Mouse (Mus musculus): ENCODE data around the gene Tubgcp2. TPM values are rescaled to one million over a fixed set of nuclear protein-coding genes. Genes with fewer than 3 reads are reported as not detected.

The Tubgcp2 gene
- polyA plus RNA-seq, 1 experiment from 2014 or later: 55.3 TPM

GRCm38 (mm10) chr7:139961141-139961540, 75.3 kb downstream of the Tubgcp2 start:
- H3K4me2 ChIP-seq (replicated peaks): no peak overlapping the region
- H3K36me3 ChIP-seq: no peaks in the 10 kb centered on the region
- H3K27me3 ChIP-seq: peaks cover 2% of the 10 kb centered on the region; the same call in 1 of the 2 replicates
- WGBS: 80% methylated on average over 10 of the region's 10 CpGs
- H3K4me1 ChIP-seq: no peaks in the 10 kb centered on the region
- H3K4me3 ChIP-seq (replicated peaks): no peak overlapping the region
- H3K27ac ChIP-seq (replicated peaks): no peak overlapping the region
- H3K9ac ChIP-seq: no peak overlapping the region
- no peak for ATAC-seq (ENCODE audit: insufficient number of reproducible peaks, low FRiP score, low TSS enrichment, low read depth)
- no peaks in the 10 kb centered on the region for H3K9me3 ChIP-seq (replicated peaks)

- Histone ChIP-seq H3K27me3 (peaks cover 2% of the 10 kb centered on the region; the same call in 1 of the 2 replicates), H3K36me3 (no peaks in the 10 kb centered on the region), H3K9ac (no peak overlapping the region), H3K4me3 (replicated peaks) (no peak overlapping the region), H3K27ac (replicated peaks) (no peak overlapping the region), H3K9me3 (replicated peaks) (no peaks in the 10 kb centered on the region), H3K4me2 (replicated peaks) (no peak overlapping the region), H3K4me1 (no peaks in the 10 kb centered on the region)
- no peak for ATAC-seq (ENCODE audit: insufficient number of reproducible peaks, low FRiP score, low TSS enrichment, low read depth)
- WGBS: 43% methylated on average over 11 of the region's 11 CpGs
Observed at GRCm38 (mm10) chr7:139957958-139958357, 78.5 kb downstream of the Tubgcp2 start.

- Histone ChIP-seq H3K36me3 (no peaks in the 10 kb centered on the region), H3K4me1 (no peaks in the 10 kb centered on the region), H3K27me3 (peaks cover 2% of the 10 kb centered on the region; the same call in 1 of the 2 replicates), H3K4me2 (replicated peaks) (no peak overlapping the region), H3K4me3 (replicated peaks) (no peak overlapping the region), H3K9me3 (replicated peaks) (no peaks in the 10 kb centered on the region), H3K9ac (no peak overlapping the region), H3K27ac (replicated peaks) (no peak overlapping the region)
- no peak for ATAC-seq (ENCODE audit: insufficient number of reproducible peaks, low FRiP score, low TSS enrichment, low read depth)
- WGBS: 56% methylated on average over 11 of the region's 11 CpGs
Observed at GRCm38 (mm10) chr7:139957437-139957836, 79.0 kb downstream of the Tubgcp2 start.

- 77% methylated on average over 3 of the region's 3 CpGs for WGBS
- Histone ChIP-seq H3K9me3 (replicated peaks) (no peaks in the 10 kb centered on the region), H3K36me3 (no peaks in the 10 kb centered on the region)
Observed at GRCm38 (mm10) chr7:139956658-139957057, 79.8 kb downstream of the Tubgcp2 start.

GRCm38 (mm10) chr7:139955505-139955904, 81.0 kb downstream of the Tubgcp2 start:
- H3K4me3 ChIP-seq (replicated peaks): no peak overlapping the region
- no peaks in the 10 kb centered on the region for H3K4me1 ChIP-seq
- no peak overlapping the region for H3K9ac ChIP-seq
- H3K36me3 ChIP-seq: no peaks in the 10 kb centered on the region
- peaks cover 2% of the 10 kb centered on the region; the same call in 1 of the 2 replicates for H3K27me3 ChIP-seq
- no peak overlapping the region for H3K27ac ChIP-seq (replicated peaks)
- no peak for ATAC-seq (ENCODE audit: insufficient number of reproducible peaks, low FRiP score, low TSS enrichment, low read depth)
- no peaks in the 10 kb centered on the region for H3K9me3 ChIP-seq (replicated peaks)
- WGBS: 74% methylated on average over 4 of the region's 4 CpGs
- no peak overlapping the region for H3K4me2 ChIP-seq (replicated peaks)

More at GRCm38 (mm10) chr7:139956658-139957057, 79.8 kb downstream of the Tubgcp2 start:
- peaks cover 2% of the 10 kb centered on the region; the same call in 1 of the 2 replicates for H3K27me3 ChIP-seq
- no peak overlapping the region for H3K9ac ChIP-seq
- no peak for ATAC-seq (ENCODE audit: insufficient number of reproducible peaks, low FRiP score, low TSS enrichment, low read depth)
- no peak overlapping the region for H3K4me3 ChIP-seq (replicated peaks)
- H3K27ac ChIP-seq (replicated peaks): no peak overlapping the region
- H3K4me1 ChIP-seq: no peaks in the 10 kb centered on the region
- H3K4me2 ChIP-seq (replicated peaks): no peak overlapping the region

GRCm38 (mm10) chr7:139951991-139952633, 84.4 kb downstream of the Tubgcp2 start:
- no peak overlapping the region for H3K4me3 ChIP-seq (replicated peaks)
- H3K4me1 ChIP-seq: no peaks in the 10 kb centered on the region
- 67% methylated on average over 6 of the region's 6 CpGs for WGBS
- H3K27me3 ChIP-seq: peaks cover 8% of the 10 kb centered on the region; the same call in 1 of the 2 replicates
- H3K9me3 ChIP-seq (replicated peaks): no peaks in the 10 kb centered on the region
- ATAC-seq (ENCODE audit: insufficient number of reproducible peaks, low FRiP score, low TSS enrichment, low read depth): no peak
- no peaks in the 10 kb centered on the region for H3K36me3 ChIP-seq
- H3K9ac ChIP-seq: no peak overlapping the region
- H3K27ac ChIP-seq (replicated peaks): no peak overlapping the region
- H3K4me2 ChIP-seq (replicated peaks): no peak overlapping the region

- Histone ChIP-seq H3K27me3 (peaks cover 14% of the 10 kb centered on the region), H3K9me3 (replicated peaks) (no peaks in the 10 kb centered on the region), H3K4me2 (replicated peaks) (peak overlapping the region; percentile 87), H3K36me3 (no peaks in the 10 kb centered on the region), H3K4me1 (no peaks in the 10 kb centered on the region), H3K4me3 (replicated peaks) (peak overlapping the region; percentile 64), H3K9ac (peak overlapping the region; percentile 53), H3K27ac (replicated peaks) (peak overlapping the region; percentile 71; the same call in 1 of the 2 replicates)
- 4% methylated on average over 16 of the region's 16 CpGs for WGBS
- ATAC-seq (ENCODE audit: insufficient number of reproducible peaks, low FRiP score, low TSS enrichment, low read depth): no peak
Observed at GRCm38 (mm10) chr7:139951079-139951478, 85.4 kb downstream of the Tubgcp2 start.

GRCm38 (mm10) chr7:139950283-139950971, 86.0 kb downstream of the Tubgcp2 start:
- under 1% methylated on average over 33 of the region's 33 CpGs for WGBS
- Histone ChIP-seq H3K27ac (replicated peaks) (peak overlapping the region; percentile 71), H3K27me3 (peaks cover 20% of the 10 kb centered on the region)

GRCm38 (mm10) chr7:139949893-139950282, 86.6 kb downstream of the Tubgcp2 start:
- H3K36me3 ChIP-seq: no peaks in the 10 kb centered on the region
- H3K9ac ChIP-seq: peak overlapping the region; percentile 53
- H3K4me1 ChIP-seq: no peaks in the 10 kb centered on the region
- H3K27me3 ChIP-seq: peaks cover 26% of the 10 kb centered on the region
- H3K4me3 ChIP-seq (replicated peaks): peak overlapping the region; percentile 64
- peak overlapping the region; percentile 71; the same call in 1 of the 2 replicates for H3K27ac ChIP-seq (replicated peaks)
- WGBS: under 1% methylated on average over 15 of the region's 15 CpGs
- 0 out of 2 replicates have a peak, but pooled peaks have one; percentile 63 for ATAC-seq (ENCODE audit: insufficient number of reproducible peaks, low FRiP score, low TSS enrichment, low read depth)
- peak overlapping the region; percentile 87 for H3K4me2 ChIP-seq (replicated peaks)
- no peaks in the 10 kb centered on the region for H3K9me3 ChIP-seq (replicated peaks)

More at GRCm38 (mm10) chr7:139950283-139950971, 86.0 kb downstream of the Tubgcp2 start:
- peak; percentile 76 for ATAC-seq (ENCODE audit: insufficient number of reproducible peaks, low FRiP score, low TSS enrichment, low read depth)
- H3K4me2 ChIP-seq (replicated peaks): peak overlapping the region; percentile 87
- H3K4me1 ChIP-seq: no peaks in the 10 kb centered on the region
- peak overlapping the region; percentile 64 for H3K4me3 ChIP-seq (replicated peaks)
- H3K9ac ChIP-seq: peak overlapping the region; percentile 53
- H3K36me3 ChIP-seq: no peaks in the 10 kb centered on the region
- H3K9me3 ChIP-seq (replicated peaks): no peaks in the 10 kb centered on the region

GRCm38 (mm10) chr7:139946032-139946431, 90.4 kb downstream of the Tubgcp2 start:
- Histone ChIP-seq H3K4me2 (replicated peaks) (no peak overlapping the region), H3K9ac (no peak overlapping the region), H3K27ac (replicated peaks) (no peak overlapping the region), H3K36me3 (no peaks in the 10 kb centered on the region), H3K4me1 (peaks cover 13% of the 10 kb centered on the region), H3K27me3 (peaks cover 57% of the 10 kb centered on the region), H3K9me3 (replicated peaks) (no peaks in the 10 kb centered on the region), H3K4me3 (replicated peaks) (no peak overlapping the region)
- 27% methylated on average over 5 of the region's 5 CpGs for WGBS
- ATAC-seq (ENCODE audit: insufficient number of reproducible peaks, low FRiP score, low TSS enrichment, low read depth): no peak
